Mouse (Mus musculus) hindlimb bud, embryonic 11.5 days (tissue): ENCODE data around the gene Hydin.

Source experiments
- DNase-seq: peaks from one replicate; pipeline ENCODE4 v3.0.0-alpha.2; 2012; ENCODE audit warnings: low read depth, low spot score; ENCODE audit errors: extremely low spot score

Gene Hydin

GRCm38 (mm10) chr8:110266741-110267140, at the start of gene Hydin:
Hydin (plus strand) TSS chr8:110266977.
- DNase-seq: peak; percentile 90

GRCm38 (mm10) chr8:110217198-110217597, 49.6 kb upstream of the Hydin start:
- no peak for DNase-seq

- peak; percentile 89 for DNase-seq
These were observed 49.1 kb upstream of the Hydin start for GRCm38 (mm10) chr8:110217681-110218131.

- DNase-seq: no peak
These were observed 48.3 kb upstream of the Hydin start for GRCm38 (mm10) chr8:110218511-110218910.

GRCm38 (mm10) chr8:110220936-110221335, 45.8 kb upstream of the Hydin start:
- no peak for DNase-seq

- DNase-seq: no peak
These were observed 36.0 kb upstream of the Hydin start for GRCm38 (mm10) chr8:110230803-110231202.

DNA sequence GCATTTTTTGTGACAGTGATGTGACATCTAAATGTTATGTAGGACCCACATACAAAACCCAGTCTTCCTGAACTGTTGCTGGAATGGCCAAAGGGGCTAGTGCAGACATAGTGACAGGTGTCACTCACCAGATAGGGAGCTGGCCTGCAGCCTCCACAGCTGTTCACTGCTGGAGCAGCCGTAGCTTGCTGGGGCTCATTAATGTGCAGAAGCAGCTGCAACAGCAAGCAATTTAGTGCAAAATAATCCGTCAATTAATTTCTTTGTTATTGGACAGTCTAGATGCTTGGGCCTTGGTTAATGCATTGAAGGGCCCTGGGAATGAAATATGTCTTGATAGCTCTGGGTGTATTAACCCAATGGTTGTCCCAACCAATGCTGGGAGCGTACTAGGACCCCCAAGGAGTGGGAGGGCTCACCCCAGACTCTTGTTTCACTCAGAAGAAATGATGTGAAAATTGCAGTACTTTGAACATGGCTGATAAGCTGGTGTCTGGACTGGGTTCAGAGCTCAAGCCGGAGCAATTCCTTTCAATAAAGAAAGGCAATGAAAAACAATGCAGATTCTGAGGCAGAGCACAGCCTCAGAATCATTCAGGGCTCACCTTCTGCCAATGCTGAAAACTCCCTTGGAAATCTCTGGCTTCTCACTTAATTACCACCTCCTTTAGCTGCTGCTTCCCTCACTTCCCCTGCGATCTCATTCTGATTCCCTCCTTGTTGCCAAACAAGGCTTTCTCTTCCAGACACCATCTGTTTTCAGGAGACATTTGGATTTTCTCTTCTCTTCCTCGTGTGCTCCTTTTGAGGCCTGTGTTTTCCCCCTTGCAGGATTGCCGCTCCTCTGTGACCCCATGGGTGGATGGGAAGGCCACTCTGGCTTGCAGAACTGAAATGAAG, 24.2 kb upstream of the Hydin start:
- DNase-seq: no peak

DNA sequence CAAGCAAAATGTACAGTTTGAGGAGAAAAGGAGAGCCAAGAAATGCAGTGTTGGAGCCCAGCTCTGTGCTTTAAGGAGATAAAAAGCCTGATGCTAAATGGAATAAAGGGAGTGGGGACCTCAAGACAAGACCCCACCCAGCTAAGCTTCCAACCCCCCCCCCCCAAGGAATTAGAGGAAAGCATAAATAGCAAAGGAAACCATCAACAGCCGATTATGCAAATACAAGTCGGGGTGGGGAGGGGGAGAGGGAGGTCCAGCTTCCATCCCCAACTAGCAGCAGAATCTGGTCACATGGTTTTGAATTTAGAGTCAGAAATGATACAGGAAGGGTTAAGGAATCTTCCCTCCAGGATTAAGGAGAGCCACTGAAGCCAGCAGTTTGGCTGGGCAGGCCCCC, 22.2 kb upstream of the Hydin start:
- no peak for DNase-seq

DNA sequence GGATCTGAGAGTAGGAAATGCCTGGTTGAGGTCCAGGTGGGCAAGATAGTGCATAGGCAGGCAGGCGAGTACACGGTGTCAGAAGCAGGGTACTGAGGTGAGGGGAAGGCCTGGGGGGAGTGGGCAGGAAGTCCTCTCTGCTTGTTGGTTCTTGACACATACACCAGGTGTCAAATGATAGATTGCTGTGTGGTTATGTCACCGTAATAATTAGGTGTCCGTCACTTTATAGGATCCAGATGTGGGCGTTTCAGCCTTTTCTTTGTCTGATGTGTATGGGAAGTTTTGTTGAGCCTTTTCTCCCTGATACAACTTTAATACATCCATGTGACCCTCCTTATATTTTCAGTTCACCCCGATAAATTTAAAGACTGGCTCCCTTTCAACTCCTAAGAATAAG, 19.5 kb upstream of the Hydin start:
- DNase-seq: peak; percentile 57

- DNase-seq: no peak
These were observed 12.8 kb upstream of the Hydin start for GRCm38 (mm10) chr8:110253986-110254385.

DNA sequence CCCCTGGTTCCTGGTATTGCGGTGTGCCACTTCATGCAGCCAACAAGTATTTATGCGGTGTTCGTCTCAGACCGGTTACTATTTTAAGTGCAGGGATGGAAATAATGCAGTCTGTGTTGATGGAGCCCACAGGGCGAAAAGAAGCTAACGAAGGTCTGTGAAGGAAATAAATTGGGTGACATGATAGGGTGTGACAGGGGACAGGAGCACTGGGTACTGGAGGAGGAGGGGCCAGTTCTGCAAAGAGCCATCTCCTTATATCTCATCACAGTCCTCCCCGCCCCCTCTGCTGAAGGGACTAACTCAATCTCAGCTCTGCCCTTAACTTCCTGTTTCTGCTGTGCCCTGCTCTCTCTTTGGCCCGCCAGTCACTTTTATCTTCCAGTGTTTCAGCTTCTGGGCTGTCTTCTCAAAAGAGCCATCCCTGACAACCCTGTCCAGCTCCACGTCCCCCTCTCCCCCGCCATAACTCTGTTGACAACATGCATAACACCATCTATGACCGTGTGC, 926 bp upstream of the Hydin start:
- DNase-seq: no peak

- no peak for DNase-seq
These were observed 491 bp downstream of the Hydin start for GRCm38 (mm10) chr8:110267268-110267667.

- no peak for DNase-seq
These were observed 3.9 kb downstream of the Hydin start for GRCm38 (mm10) chr8:110270659-110271058.

DNA sequence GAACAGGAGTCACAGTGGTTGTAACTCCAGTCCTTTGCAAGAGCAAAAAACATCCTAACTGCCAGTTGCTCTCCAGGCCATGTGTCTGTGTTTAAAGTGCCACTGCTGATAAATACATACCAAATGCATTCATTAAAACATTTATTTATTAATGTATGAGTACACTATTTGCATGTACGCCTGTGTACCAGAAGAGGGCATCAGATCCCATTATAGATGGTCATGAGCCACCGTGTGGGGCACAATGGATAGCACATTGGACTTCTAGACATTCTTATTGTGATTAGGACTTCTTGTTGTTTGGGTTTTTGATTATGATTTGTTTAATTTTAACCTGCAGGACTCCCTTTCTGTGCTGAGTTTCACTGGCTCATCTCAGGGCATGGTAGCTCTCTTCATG, 6.6 kb downstream of the Hydin start:
- DNase-seq: no peak

- no peak for DNase-seq
These were observed 8.9 kb downstream of the Hydin start for GRCm38 (mm10) chr8:110275465-110276258.

- DNase-seq: no peak
These were observed 9.4 kb downstream of the Hydin start for GRCm38 (mm10) chr8:110276259-110276560.

- no peak for DNase-seq
These were observed 45.9 kb downstream of the Hydin start for GRCm38 (mm10) chr8:110312715-110313114.

GRCm38 (mm10) chr8:110315826-110316225, 49.0 kb downstream of the Hydin start:
- no peak for DNase-seq

DNA sequence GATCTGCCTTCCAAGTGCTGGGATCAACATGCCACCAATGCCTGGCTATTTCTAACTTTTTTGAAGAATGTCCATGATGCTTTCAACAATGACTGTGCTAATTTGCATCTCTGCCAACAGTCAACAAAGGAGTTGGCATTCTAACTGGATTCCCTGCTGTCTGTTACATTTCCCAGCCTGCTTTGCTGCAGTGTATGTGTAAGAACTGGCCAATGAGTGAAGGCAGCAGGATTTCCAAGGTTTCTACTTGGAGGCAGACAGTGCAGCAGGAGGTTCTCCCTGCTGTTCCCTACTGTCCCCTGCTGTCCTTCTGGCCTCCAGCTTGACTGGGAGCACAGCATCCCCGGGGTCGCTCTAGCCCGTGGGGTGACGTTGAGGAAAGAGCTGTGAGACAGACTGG, 52.8 kb downstream of the Hydin start:
- no peak for DNase-seq

- no peak for DNase-seq
These were observed 54.7 kb downstream of the Hydin start for GRCm38 (mm10) chr8:110321446-110321845.

DNA sequence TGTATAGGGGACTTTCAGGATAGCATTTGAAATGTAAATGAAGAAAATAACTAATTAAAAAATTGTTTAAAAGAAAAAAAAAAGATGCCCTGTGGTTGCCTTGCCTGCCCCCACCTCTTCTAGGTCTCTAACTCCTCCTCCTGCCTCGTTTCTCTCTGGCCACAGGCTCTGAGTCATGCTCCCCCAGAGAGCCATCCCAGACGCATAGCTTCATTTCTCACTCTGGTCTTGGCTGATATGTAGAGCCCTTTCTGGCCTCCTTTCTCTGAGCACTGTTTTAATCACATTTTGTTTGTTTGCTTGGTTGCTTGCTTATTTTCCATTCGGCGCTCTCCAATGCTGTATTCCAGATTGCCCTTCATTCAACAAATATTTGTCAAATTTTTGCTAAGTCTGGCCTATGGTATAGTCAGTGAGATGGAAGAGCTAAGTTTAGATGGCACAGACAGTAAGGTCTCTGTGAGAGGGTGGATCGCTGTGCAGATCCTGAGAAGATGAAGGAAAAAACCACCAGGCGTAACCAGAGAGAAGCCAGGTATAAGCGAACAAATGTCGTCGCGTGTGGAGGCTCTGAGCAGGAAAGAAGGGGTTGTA, 57.3 kb downstream of the Hydin start:
- DNase-seq: no peak
